Mouse (Mus musculus) embryo, embryonic 11.5 days (tissue): ENCODE data around the gene Vps13d.

Source experiments
- DNase-seq: peaks from one replicate; pipeline ENCODE4 v3.0.0-alpha.2; 2012; ENCODE audit warnings: low read depth, low spot score

Gene Vps13d

GRCm38 (mm10) chr4:145086509-145086908, 108.3 kb downstream of the Vps13d start:
- no peak for DNase-seq

GRCm38 (mm10) chr4:145079324-145079723, 115.5 kb downstream of the Vps13d start:
- no peak for DNase-seq

- DNase-seq = no peak
Observed at GRCm38 (mm10) chr4:145074276-145074675, 120.5 kb downstream of the Vps13d start.

GRCm38 (mm10) chr4:145073728-145074127, 121.1 kb downstream of the Vps13d start:
- no peak for DNase-seq

GRCm38 (mm10) chr4:145071942-145072341, 122.9 kb downstream of the Vps13d start:
- DNase-seq = no peak

- DNase-seq = peak; percentile 36
Observed at GRCm38 (mm10) chr4:145067019-145067680, 127.7 kb downstream of the Vps13d start.

- DNase-seq = no peak
Observed at GRCm38 (mm10) chr4:145066336-145067018, 128.3 kb downstream of the Vps13d start.

GRCm38 (mm10) chr4:145058749-145059442, 135.9 kb downstream of the Vps13d start:
- no peak for DNase-seq

- DNase-seq = no peak
Observed at GRCm38 (mm10) chr4:145056346-145056745, 138.5 kb downstream of the Vps13d start.

- no peak for DNase-seq
Observed at GRCm38 (mm10) chr4:145055792-145056191, 139.0 kb downstream of the Vps13d start.

- no peak for DNase-seq
Observed at GRCm38 (mm10) chr4:145054369-145054768, 140.4 kb downstream of the Vps13d start.

GRCm38 (mm10) chr4:145052697-145053096, 142.1 kb downstream of the Vps13d start:
- no peak for DNase-seq

GRCm38 (mm10) chr4:145052282-145052681, 142.5 kb downstream of the Vps13d start:
- DNase-seq = no peak

- DNase-seq = no peak
Observed at GRCm38 (mm10) chr4:145051209-145051969, 143.4 kb downstream of the Vps13d start.

- DNase-seq = no peak
Observed at GRCm38 (mm10) chr4:145050518-145051208, 144.1 kb downstream of the Vps13d start.

GRCm38 (mm10) chr4:145047964-145048363, 146.8 kb downstream of the Vps13d start:
- no peak for DNase-seq

- DNase-seq = no peak
Observed at GRCm38 (mm10) chr4:145046032-145046401, 148.8 kb downstream of the Vps13d start.

GRCm38 (mm10) chr4:145045312-145046031, 149.3 kb downstream of the Vps13d start:
- DNase-seq = no peak

- no peak for DNase-seq
Observed at GRCm38 (mm10) chr4:145041223-145041870, 153.5 kb downstream of the Vps13d start.
